Mouse (Mus musculus): Measurements from ENCODE around the gene Foxl2. TPM values are rescaled to one million over a fixed set of nuclear protein-coding genes. Genes with fewer than 3 reads are reported as not detected.

Gene Foxl2
- not detected in 2 replicates for polyA plus RNA-seq (2015; fragmentation: Nextera tagmentation; extraction: Ambion mirVana)

DNA sequence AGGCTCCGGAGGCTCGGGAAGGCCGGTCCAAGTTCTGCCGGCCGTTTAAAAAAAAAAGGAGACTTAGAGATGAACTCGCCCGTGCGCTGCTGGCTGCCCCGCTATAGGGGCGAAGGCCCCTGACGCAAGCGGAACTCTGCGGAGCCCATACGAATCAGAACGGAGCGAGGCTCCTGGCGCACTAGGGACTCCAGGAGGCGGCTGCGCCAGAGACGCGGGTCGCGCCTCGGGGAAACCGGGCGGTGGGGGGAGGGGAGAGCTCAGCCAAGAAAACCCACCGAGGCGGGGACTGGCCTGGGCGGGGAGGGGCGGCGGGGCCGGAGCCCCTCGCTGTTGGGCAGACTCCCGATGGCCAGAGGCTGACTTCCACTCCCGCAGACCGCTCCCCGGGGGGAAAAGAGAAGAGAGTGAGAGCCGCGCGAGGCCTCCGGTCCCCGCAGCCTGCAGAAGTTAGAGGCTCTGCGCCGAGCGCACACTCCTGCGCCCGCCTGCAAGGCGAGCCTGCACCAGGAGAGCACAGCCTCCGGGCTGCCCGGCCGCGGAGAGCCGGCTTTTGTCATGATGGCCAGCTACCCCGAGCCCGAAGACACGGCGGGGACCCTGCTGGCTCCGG is at the start of gene Foxl2:
TSS of gene Foxl2 (plus strand) at position 186 of the 613 bp plus-strand sequence.

DNA sequence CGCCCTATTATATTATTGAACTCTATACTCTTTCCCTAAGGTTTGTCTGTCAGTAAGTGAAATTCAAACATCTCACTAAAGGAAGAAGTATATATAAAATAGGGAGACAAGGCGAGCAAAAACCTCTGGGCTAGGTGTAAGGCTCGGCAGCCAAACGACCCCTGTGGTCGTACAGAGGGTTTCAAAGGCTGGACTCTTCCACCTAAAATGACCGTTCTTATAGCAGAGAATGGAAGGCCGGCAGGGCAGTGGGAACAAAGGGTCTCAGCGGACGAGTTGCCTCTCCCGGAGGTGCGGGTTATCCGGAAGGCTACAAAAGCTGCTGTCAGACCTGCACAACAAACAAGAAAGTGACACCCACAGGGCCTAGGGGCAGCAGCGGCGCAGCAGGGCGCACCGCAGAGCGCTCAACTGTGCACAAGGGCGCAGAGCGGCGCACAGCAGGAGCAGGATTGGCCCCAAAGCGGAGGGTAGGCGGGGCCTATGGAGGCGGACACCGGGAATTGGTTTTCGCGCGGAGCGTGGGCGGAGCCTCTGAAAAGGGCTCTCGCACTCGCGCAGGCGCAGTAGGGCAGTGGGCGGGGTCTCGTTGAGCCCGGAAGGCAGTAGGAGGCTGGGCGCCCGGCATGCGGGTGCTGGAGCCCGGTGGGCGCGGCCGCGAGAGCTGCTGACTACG is 30.9 kb downstream of the Foxl2 start, which contains the start of gene Faim:
TSS of gene Faim (plus strand) at position 574 of the 676 bp plus-strand sequence.

Other genes with a start within 250 kb of the Foxl2 start
- not detected in 2 replicates for gene Prr23a1, start 112.8 kb upstream of the Foxl2 start, polyA plus RNA-seq (2015; fragmentation: Nextera tagmentation; extraction: Ambion mirVana)
- gene Prr23a2, start 98.8 kb upstream of the Foxl2 start, polyA plus RNA-seq (2015; fragmentation: Nextera tagmentation; extraction: Ambion mirVana) = not detected in 2 replicates
- gene Prr23a3, start 90.5 kb upstream of the Foxl2 start, polyA plus RNA-seq (2015; fragmentation: Nextera tagmentation; extraction: Ambion mirVana) = not detected in 2 replicates
- not detected in 2 replicates for gene 7420426K07Rik, start 52.2 kb upstream of the Foxl2 start, polyA plus RNA-seq (2015; fragmentation: Nextera tagmentation; extraction: Ambion mirVana)
- gene Faim, start 31.1 kb downstream of the Foxl2 start, polyA plus RNA-seq (2015; fragmentation: Nextera tagmentation; extraction: Ambion mirVana) = 30.0 and 33.0 TPM in 2 replicates
- not detected in 2 replicates for gene Gm1123, start 80.4 kb downstream of the Foxl2 start, polyA plus RNA-seq (2015; fragmentation: Nextera tagmentation; extraction: Ambion mirVana)
- 0.89 and 1.0 TPM in 2 replicates for gene Pik3cb, start 185.3 kb downstream of the Foxl2 start, polyA plus RNA-seq (2015; fragmentation: Nextera tagmentation; extraction: Ambion mirVana)